Mouse (Mus musculus) induced T-regulatory cell, adult 2 months (primary cell): ENCODE measurements around the gene Fam207a.

Experiments
- DNase-seq: peaks from one replicate; pipeline ENCODE4 v3.0.0-alpha.2; 2012; ENCODE audit warnings: low read depth

Fam207a gene

GRCm38 (mm10) chr10:77531026-77532019, 15.7 kb upstream of the Fam207a start:
- peak; percentile 57 for DNase-seq

GRCm38 (mm10) chr10:77530140-77530539, 14.6 kb upstream of the Fam207a start, which contains the start of gene Itgb2:
Itgb2 (plus strand) TSS chr10:77530252.
- DNase-seq: peak; percentile 91

- DNase-seq: peak; percentile 83
Measured at GRCm38 (mm10) chr10:77528634-77529033, 13.0 kb upstream of the Fam207a start.

- peak; percentile 32 for DNase-seq
Measured at GRCm38 (mm10) chr10:77526488-77526887, 10.9 kb upstream of the Fam207a start.

GRCm38 (mm10) chr10:77523321-77523720, 7.7 kb upstream of the Fam207a start:
- DNase-seq: peak; percentile 52

DNA sequence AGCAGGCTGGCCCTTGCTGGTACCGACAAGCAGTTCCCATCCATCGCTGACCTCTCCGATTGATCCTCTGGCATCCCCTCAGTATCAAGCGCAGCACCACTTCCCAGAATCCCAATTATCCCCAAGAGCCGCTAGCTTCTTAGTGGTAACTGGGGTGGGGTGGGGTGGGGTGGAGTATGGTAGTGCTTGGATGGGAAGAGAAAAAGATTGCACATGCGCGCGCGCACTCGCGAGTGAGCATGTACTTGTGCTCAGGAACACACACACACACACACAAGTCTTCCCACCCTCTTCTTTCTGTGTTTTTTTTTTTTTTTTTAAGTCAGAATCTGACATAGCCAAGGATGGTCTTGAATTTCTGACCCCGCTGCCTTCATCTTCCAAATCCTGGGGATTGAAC, 7.2 kb upstream of the Fam207a start:
- DNase-seq: no peak

- DNase-seq: peak; percentile 89
Measured at GRCm38 (mm10) chr10:77522021-77522731, 6.6 kb upstream of the Fam207a start.

DNA sequence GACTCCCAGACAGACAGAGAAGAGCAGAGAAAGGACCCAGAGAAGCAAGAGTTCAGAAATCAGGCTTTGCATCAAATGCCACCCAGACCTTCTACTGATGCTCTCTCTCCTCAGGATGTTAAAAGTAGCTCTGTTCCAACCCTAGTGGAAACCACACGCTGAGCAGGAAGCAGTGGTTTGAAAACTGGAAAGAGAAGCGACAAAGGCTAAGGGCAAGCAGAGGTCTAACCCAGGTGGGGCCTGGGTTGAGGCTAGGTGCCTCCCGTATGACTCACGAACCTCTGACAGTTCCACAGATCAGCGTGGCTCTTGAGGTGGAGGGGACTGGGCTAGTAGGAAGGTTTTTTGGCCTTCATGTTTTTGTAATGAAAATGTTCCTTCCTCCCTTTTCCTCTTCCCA, 4.9 kb upstream of the Fam207a start:
- DNase-seq: peak; percentile 86

GRCm38 (mm10) chr10:77519191-77519590, 3.6 kb upstream of the Fam207a start:
- DNase-seq: peak; percentile 71

DNA sequence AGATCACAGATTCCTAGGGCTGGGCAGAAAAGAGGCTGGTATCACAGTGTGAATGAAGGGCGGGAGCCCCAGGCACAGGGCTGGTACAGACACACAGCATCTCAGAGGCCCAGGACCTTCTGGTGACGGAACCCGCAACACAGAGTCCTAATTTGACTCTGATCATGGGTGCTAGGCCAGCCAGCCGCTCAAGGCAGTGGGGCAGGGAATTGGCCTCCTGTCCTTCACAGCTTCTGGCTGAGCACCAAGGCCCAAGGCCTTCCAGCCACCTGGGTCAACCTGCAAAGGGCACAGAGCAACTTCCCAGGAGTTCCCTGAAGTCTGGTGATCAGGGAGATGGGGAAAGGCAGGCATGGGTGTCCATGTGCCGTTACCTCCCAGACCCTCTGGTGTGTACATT, 2.2 kb upstream of the Fam207a start:
- DNase-seq: no peak

GRCm38 (mm10) chr10:77517066-77517620, 1.6 kb upstream of the Fam207a start:
- DNase-seq: peak; percentile 87

GRCm38 (mm10) chr10:77516379-77516951, 880 bp upstream of the Fam207a start:
- peak; percentile 56 for DNase-seq

GRCm38 (mm10) chr10:77510225-77510982, 5.2 kb downstream of the Fam207a start:
- DNase-seq: no peak

DNA sequence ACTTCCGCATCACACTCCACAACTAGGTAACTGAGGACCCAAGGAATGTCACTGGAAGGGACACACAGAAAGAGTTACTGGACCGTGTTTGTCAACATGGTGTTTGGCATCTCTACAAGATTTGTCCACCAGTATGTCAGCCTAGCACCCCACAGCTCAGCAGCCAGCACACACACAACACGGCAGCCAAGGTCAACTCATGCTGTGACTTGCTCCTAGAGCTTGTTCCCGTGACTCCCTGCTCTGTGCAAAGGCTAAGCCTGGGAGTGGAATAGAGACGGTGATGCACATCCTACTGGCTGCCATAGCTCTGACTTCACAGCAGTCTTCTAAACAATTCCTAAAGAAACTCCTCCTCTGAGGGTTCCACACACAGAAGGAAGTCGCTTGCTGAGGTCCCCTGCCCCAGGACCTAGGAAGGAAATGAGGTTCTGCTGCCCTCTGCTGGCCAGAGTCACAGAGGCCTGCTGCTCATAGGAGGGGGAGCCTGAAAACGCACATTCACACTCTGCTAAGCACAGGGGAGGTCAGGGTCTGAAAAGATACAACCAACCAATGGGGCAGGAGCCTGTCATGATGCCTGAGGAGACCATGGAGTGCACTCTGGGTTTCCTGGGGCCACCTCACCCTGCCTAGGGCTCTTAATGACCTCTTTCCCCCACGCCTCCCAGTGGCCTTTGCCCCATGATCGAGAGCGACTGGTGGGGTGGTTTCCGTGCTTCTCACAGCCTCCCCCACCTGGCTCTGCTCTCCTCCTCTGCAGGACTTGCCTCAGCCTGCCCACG, 6.0 kb downstream of the Fam207a start:
- DNase-seq: peak; percentile 88

GRCm38 (mm10) chr10:77508744-77509143, 6.8 kb downstream of the Fam207a start:
- no peak for DNase-seq

- no peak for DNase-seq
Measured at GRCm38 (mm10) chr10:77507779-77508178, 7.8 kb downstream of the Fam207a start.

DNA sequence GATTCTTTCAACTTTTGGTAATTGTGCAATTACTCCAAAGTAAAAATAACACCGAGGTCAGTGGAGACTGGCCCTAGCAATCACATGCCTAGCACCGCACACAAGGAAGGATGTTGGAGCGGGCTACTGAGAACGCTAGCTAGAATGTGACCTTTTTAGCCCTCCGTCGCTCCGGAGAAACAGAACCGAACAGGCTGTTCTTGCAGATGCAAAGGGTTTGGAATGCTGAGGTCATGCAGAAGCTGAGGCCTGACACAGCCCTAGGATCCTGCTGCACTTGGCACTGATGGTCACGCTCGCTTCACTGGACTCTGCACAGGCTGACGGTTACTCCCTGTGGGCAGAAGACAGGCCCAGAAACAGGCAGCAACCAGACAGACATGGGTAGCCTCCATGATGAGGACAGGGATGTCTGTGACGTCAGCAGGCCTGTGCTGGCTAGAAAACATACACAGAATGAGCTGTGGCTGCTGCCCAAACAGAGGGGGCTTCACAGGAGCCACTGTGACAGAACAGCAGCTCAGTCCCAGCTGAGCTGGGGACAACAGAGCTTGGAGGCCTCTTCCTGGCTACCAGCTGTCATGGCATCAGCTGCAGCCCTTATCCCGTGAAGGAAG, 8.5 kb downstream of the Fam207a start:
- no peak for DNase-seq

- no peak for DNase-seq
Measured at GRCm38 (mm10) chr10:77506526-77506925, 9.1 kb downstream of the Fam207a start.

DNA sequence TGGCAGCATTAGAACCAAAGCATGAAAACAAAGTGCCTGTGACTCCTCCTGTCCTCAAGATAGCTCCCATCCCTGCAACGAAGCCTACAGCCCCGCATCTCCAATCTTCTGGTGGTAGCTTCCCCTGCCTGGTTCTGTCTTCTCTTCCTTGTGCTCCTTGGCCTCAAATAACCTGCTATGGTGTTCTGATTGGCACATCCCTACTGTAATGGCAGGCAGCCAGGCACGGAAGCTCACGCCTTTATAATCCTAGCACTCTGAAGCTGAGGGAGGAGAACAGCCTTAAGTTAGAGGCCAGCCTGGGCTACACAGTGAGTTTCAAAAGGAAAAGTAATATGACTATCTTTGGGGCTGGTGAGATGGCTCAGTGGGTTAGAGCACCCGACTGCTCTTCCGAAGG, 11.4 kb downstream of the Fam207a start:
- no peak for DNase-seq
